Mouse (Mus musculus) kidney, embryonic 14.5 days (tissue): ENCODE measurements around the gene Tmem151b. TPM values are rescaled to one million over a fixed set of nuclear protein-coding genes. Genes with fewer than 3 reads are reported as not detected.

Experiments
- ATAC-seq: fragments of 200-750 bp; cut with Nextera tagmentation; 2 replicates; pipeline ENCODE4 v1.8.0; 2017; ENCODE audit warnings: moderate number of reproducible peaks, mild to moderate bottlenecking, moderate TSS enrichment, moderate library complexity; ENCODE audit not compliant: low FRiP score, low TSS enrichment
- H3K27ac ChIP-seq: fragments of 300-500 bp; sonication (generic); 2 replicates; pipeline ENCODE4 v1.5.1; 2014; ENCODE audit warnings: low read depth, mild to moderate bottlenecking, low read length, moderate library complexity, mixed read lengths
- H3K27me3 ChIP-seq: fragments of 300-500 bp; sonication (generic); 2 replicates; pipeline ENCODE4 v1.6.1; 2014; ENCODE audit warnings: mild to moderate bottlenecking, low read length; ENCODE audit not compliant: control insufficient read depth, insufficient read depth
- H3K36me3 ChIP-seq: fragments of 300-500 bp; sonication (generic); 2 replicates; pipeline ENCODE4 v1.6.1; 2014; ENCODE audit warnings: low read length, mixed read lengths; ENCODE audit not compliant: control insufficient read depth, insufficient read depth
- H3K4me1 ChIP-seq: fragments of 300-500 bp; sonication (generic); 2 replicates; pipeline ENCODE4 v1.6.1; 2014; ENCODE audit warnings: low read length, mixed read lengths; ENCODE audit not compliant: control insufficient read depth, insufficient read depth
- H3K4me2 ChIP-seq: fragments of 300-500 bp; sonication (generic); replicated peaks from 2 replicates; pipeline ENCODE4 v1.6.1; 2014; ENCODE audit warnings: low read depth, mild to moderate bottlenecking, low read length
- H3K4me3 ChIP-seq: fragments of 300-500 bp; sonication (generic); 2 replicates; pipeline ENCODE4 v1.5.1; 2014; ENCODE audit warnings: mild to moderate bottlenecking, low read length
- H3K9ac ChIP-seq: fragments of 300-500 bp; sonication (generic); 2 replicates; pipeline ENCODE4 v1.6.1; 2014; ENCODE audit warnings: low read depth, mild to moderate bottlenecking, low read length, moderate library complexity
- H3K9me3 ChIP-seq: fragments of 300-500 bp; sonication (generic); 2 replicates; pipeline ENCODE4 v1.6.1; 2016; ENCODE audit warnings: low read length; ENCODE audit not compliant: control insufficient read depth
- WGBS: fragments of 180-500 bp; shearing (Covaris S2); extraction: QIAGEN DNeasy Blood & Tissue Kit; methylation state at CpG from one replicate; pipeline ENCODE4 v1.1.7; 2014; 5-methylcytosine and 5-hydroxymethylcytosine counted together
- polyA plus RNA-seq: library from polyadenylated mRNA; unstranded; fragments of >200 nt; fragmentation: Nextera tagmentation; extraction: Ambion mirVana; gene quantifications from 2 replicates; pipeline ENCODE4 v1.2.1, GENCODE M21; 2014

Tmem151b gene
- polyA plus RNA-seq, 1 experiment from 2014 or later, result 1.7 TPM

DNA sequence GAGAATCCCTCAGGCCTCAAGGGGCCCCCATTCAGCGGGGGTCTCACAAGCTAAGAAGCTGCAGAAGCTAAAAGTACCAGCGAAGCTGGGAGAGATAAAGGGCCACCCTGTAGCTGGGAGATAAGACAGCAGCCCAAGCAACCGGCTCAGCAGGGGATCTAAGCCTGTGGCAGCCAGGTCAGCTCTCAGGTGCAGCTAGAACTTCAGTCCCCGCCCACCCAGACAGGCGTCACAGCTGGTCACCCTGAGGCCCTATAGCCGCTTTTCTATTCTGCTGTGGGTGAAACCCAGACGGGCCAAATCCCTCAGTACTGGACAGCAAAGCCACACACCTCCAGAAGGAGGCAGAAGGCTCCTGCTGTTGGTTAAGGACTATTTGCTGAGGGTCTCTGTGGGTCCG lies 44.0 kb upstream of the Tmem151b start:
- Histone ChIP-seq H3K27ac (no peak overlapping the region), H3K9ac (0 out of 2 replicates have a peak overlapping the region, but pooled peaks have one; percentile 25), H3K27me3 (peaks cover 3% of the 10 kb centered on the region; the same call in 1 of the 2 replicates)

DNA sequence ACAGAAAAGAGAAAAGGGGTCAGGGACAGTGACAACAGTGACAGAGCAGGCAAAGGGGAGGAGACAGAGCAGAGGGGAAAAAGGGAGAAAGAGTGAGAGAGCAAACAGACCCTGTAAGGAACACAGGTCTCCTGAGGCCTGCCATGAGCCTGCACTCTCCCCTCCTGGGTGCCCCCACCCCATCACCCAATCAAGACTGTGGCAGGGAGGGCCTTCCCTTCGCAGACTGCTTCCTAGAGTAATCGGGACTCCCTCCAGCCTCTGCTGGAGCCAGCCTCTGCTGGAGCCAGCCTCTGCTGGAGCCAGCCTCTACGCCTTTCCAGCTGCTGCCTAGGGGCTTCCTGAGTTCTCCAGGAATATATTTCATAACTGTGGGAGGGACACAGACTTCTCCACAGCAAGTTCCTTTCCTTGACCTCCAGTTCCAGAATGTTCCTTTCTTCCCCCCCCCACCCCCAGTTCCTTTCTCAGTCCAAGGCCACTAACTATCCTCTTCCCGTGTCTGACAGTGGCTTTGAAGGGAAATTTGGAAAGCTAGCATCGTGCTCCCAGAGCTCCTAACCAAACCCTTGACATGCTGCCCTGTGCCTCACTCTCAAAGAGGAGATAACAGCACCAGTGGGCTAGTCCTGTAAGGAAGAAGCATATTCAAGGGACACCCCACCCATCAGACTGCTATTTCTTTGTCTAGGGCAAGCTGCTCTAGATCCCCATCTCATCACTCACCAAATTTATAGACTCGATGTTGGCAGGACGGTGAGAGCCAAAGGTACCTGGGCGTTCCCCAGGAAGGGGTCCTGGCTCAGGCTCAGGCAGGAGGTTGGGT lies 43.3 kb upstream of the Tmem151b start:
- Histone ChIP-seq H3K4me3 (peak overlapping the region; percentile 1; the same call in 1 of the 2 replicates), H3K4me1 (peaks cover 51% of the 10 kb centered on the region), H3K36me3 (peaks cover 9% of the 10 kb centered on the region; the same call in 1 of the 2 replicates), H3K27ac (no peak overlapping the region), H3K9ac (peak overlapping the region; percentile 25; the same call in 1 of the 2 replicates), H3K27me3 (peaks cover 3% of the 10 kb centered on the region; the same call in 1 of the 2 replicates), H3K9me3 (no peaks in the 10 kb centered on the region), H3K4me2 (peak overlapping the region; percentile 9)
- WGBS, result 55% methylated on average over 8 of the region's 8 CpGs
- ATAC-seq, result no peak

More for the DNA sequence above, 44.0 kb upstream of the Tmem151b start:
- no peak for ATAC-seq
- Histone ChIP-seq H3K36me3 (peaks cover 9% of the 10 kb centered on the region; the same call in 1 of the 2 replicates), H3K4me3 (peak overlapping the region; percentile 1; the same call in 1 of the 2 replicates), H3K4me1 (peaks cover 51% of the 10 kb centered on the region), H3K4me2 (peak overlapping the region; percentile 9), H3K9me3 (no peaks in the 10 kb centered on the region)
- WGBS, result 33% methylated on average over 8 of the region's 8 CpGs

DNA sequence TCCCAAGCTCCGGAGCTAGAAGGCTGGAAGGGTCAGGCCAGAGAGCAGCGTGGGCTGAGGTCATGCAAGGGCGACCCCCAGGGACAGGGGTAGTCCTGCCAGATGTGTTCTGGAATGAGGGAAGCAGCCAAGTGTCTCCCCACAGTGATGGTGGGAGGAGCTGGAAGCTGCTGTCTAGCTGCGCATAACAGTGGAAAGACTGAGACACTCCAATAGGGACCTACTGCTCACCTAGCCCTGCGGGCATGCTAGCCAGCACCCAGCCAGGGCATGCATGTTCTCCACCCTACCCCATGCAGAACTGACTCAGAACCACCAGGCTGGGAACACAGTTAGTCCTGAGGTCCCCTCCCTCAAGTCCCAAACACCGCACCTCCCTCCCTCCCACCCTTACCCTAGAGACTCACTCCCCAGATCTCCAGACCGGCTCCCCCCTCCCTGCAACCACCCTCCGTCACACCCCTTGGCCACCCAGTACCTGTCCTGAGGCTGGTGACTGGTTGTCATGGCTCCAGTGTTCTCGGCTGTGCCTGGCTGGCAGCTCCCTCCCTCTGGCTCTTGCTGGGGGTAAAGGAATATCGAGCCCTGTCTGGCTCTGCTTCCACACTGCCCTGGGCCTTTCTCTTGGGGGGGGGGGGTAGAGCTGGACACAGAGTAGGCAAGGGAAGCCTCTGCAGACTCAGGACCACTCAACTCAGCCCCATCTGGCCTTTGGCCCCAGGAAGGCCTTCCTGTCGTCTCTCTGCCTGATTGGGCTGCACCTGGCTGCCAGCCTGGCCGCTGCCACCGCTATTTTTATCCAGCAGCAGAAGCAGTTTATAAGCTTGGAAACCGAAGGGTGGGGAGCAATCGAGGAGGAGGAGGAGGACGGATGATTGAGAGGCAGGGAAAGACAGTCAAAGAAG lies 42.5 kb upstream of the Tmem151b start:
- 46% methylated on average over 16 of the region's 16 CpGs for WGBS
- H3K36me3 ChIP-seq, result peaks cover 12% of the 10 kb centered on the region; the same call in 1 of the 2 replicates
- H3K27me3 ChIP-seq, result peaks cover 3% of the 10 kb centered on the region; the same call in 1 of the 2 replicates
- H3K9me3 ChIP-seq, result no peaks in the 10 kb centered on the region
- H3K4me2 ChIP-seq, result peak overlapping the region; percentile 9
- peak overlapping the region; percentile 25; the same call in 1 of the 2 replicates for H3K9ac ChIP-seq
- no peak overlapping the region; the same call in 1 of the 2 replicates for H3K4me3 ChIP-seq
- ATAC-seq, result no peak
- H3K4me1 ChIP-seq, result peaks cover 50% of the 10 kb centered on the region
- H3K27ac ChIP-seq, result no peak overlapping the region

DNA sequence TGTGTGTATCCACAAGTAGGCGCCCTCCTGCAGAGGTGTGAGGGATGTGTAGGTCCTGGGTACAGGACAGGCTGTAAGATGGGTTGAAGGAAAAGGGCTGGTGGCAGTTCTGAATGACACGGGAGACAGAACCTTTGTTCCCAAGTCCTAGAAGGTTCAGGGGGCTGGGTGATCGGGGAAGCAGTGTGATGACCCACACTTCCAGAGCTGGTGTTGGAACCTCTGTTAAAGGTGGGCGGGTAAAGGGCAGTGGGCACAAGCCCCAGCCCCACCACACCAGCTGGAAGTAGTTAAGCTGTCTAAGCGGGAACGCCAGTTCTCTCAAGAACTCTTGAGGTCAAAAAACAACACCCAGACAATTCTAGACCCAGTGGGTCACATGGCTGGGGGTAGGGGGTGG lies 40.9 kb upstream of the Tmem151b start:
- 78% methylated on average over 6 of the region's 6 CpGs for whole genome bisulfite sequencing
- no peak overlapping the region for H3K4me2 ChIP-seq
- no peak overlapping the region for H3K27ac ChIP-seq
- 0 out of 2 replicates have a peak, but pooled peaks cover 5% of the 10 kb centered on the region for H3K9me3 ChIP-seq
- peaks cover 3% of the 10 kb centered on the region; the same call in 1 of the 2 replicates for H3K27me3 ChIP-seq
- H3K4me3 ChIP-seq, result no peak overlapping the region
- H3K4me1 ChIP-seq, result peaks cover 42% of the 10 kb centered on the region
- H3K9ac ChIP-seq, result no peak overlapping the region
- peaks cover 19% of the 10 kb centered on the region; the same call in 1 of the 2 replicates for H3K36me3 ChIP-seq
- ATAC-seq, result no peak

DNA sequence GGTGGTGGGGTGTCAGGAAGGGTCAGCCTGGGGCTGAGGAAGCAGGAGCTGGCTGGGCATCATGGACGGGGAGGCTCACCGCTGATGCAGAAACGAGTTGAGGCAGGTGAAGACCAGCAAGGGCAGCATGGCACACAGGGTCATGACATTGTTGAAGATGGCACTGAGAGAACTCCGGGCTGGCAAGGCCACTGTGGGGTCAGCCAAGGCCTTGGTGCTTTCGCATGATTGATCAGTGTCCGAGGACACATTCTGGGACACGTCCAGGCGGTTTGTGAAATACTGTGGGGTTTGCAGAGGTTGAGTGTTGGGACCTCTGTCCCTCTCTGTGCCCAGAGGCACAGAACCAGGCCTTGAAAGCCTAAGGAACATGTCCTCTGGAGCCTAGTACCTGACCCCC lies 40.4 kb upstream of the Tmem151b start:
- no peak overlapping the region for H3K9ac ChIP-seq
- H3K4me3 ChIP-seq, result no peak overlapping the region
- peaks cover 3% of the 10 kb centered on the region; the same call in 1 of the 2 replicates for H3K27me3 ChIP-seq
- 0 out of 2 replicates have a peak, but pooled peaks cover 5% of the 10 kb centered on the region for H3K9me3 ChIP-seq
- H3K36me3 ChIP-seq, result peaks cover 19% of the 10 kb centered on the region; the same call in 1 of the 2 replicates
- WGBS, result 91% methylated on average over 8 of the region's 8 CpGs
- peaks cover 40% of the 10 kb centered on the region for H3K4me1 ChIP-seq
- no peak overlapping the region for H3K4me2 ChIP-seq
- no peak for ATAC-seq
- H3K27ac ChIP-seq, result no peak overlapping the region

DNA sequence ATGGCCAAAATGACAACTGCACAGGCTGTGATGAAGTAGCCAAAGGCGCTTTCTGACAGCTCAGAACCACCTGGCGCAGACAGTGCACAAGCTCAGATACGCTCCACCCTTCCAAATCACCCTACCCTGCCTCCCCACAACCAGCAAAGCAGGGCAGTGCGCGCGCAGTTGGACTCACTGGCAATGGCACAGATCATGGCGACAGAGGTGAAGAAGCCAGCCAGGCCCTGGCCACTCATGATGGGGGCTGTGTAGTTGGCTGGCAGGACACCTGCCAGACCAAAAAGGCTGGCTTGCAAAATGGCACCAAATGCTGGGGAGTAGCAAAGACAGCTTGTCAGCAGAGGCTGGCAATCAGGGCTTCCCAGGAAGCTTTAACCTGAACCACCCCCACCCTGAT lies 39.8 kb upstream of the Tmem151b start:
- H3K27me3 ChIP-seq, result peaks cover 3% of the 10 kb centered on the region; the same call in 1 of the 2 replicates
- H3K9me3 ChIP-seq, result 0 out of 2 replicates have a peak, but pooled peaks cover 5% of the 10 kb centered on the region
- H3K4me1 ChIP-seq, result peaks cover 41% of the 10 kb centered on the region
- no peak overlapping the region for H3K4me3 ChIP-seq
- 95% methylated on average over 7 of the region's 7 CpGs for WGBS
- no peak overlapping the region for H3K9ac ChIP-seq
- ATAC-seq, result no peak
- H3K27ac ChIP-seq, result no peak overlapping the region
- H3K4me2 ChIP-seq, result no peak overlapping the region
- peaks cover 19% of the 10 kb centered on the region; the same call in 1 of the 2 replicates for H3K36me3 ChIP-seq

DNA sequence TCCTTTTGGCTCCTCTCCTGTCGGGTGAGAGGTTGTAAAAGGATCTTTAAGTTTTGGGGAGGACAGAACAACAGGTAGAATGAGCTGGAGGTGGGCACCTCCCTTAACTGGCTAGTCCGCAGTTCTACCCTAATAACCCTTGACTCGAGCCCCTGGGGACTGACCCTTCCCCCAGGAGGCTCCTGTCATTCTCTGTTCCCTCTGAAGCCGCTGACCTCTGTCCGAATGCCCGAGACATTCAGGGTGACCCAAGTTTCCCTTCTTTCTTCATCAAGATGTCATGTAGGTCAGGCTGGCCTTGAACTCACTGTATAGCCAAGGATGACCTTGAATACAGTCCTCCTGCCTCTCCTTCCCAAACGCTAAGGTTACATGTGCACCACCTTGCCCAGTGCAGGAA lies 38.9 kb upstream of the Tmem151b start:
- H3K4me3 ChIP-seq, result no peak overlapping the region
- H3K36me3 ChIP-seq, result peaks cover 19% of the 10 kb centered on the region; the same call in 1 of the 2 replicates
- H3K27me3 ChIP-seq, result peaks cover 3% of the 10 kb centered on the region; the same call in 1 of the 2 replicates
- H3K4me1 ChIP-seq, result peaks cover 39% of the 10 kb centered on the region
- no peak overlapping the region for H3K27ac ChIP-seq
- no peak overlapping the region for H3K9ac ChIP-seq
- 0 out of 2 replicates have a peak, but pooled peaks cover 5% of the 10 kb centered on the region for H3K9me3 ChIP-seq
- no peak overlapping the region for H3K4me2 ChIP-seq
- ATAC-seq, result no peak
- WGBS, result 88% methylated on average over 7 of the region's 7 CpGs

DNA sequence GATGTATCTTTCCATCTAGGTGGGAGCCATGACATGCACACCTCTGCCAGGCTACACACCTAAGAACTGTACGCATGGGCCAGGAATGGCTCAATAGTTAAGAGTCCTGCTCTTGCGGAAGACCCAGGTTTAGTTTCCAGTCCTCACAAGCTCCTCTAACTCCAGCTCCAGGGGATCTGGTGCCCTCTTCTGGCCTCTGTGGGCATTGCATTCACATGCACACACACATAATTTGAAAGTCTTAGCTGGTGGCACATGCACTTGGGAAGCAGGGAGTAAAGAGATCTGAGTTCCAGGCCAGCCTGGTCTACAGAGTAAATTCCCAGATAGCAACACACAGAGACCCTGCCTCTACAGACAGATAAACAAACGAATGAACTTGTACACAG lies 37.0 kb upstream of the Tmem151b start:
- no peak overlapping the region for H3K4me2 ChIP-seq
- no peak overlapping the region for H3K9ac ChIP-seq
- peaks cover 19% of the 10 kb centered on the region; the same call in 1 of the 2 replicates for H3K36me3 ChIP-seq
- no peak overlapping the region for H3K27ac ChIP-seq
- H3K27me3 ChIP-seq, result no peaks in the 10 kb centered on the region
- H3K4me1 ChIP-seq, result peaks cover 23% of the 10 kb centered on the region
- 0 out of 2 replicates have a peak, but pooled peaks cover 5% of the 10 kb centered on the region for H3K9me3 ChIP-seq
- no peak for ATAC-seq
- 94% methylated on average over 3 of the region's 3 CpGs for WGBS
- H3K4me3 ChIP-seq, result no peak overlapping the region
